Mouse (Mus musculus) bone marrow, adult 2 months (tissue): ENCODE data around the gene Cfap77. TPM values are rescaled to one million over a fixed set of nuclear protein-coding genes. Genes with fewer than 3 reads are reported as not detected.

Experiments used
- H3K27ac ChIP-seq: fragments of 200-500 bp; 2 replicates; pipeline ENCODE4 v1.5.1; 2012; ENCODE audit warnings: low read depth, mild to moderate bottlenecking, control low read depth, inconsistent platforms, low read length; ENCODE audit not compliant: control insufficient read depth, poor library complexity, insufficient read depth
- H3K4me1 ChIP-seq: fragments of 200-500 bp; 2 replicates; pipeline ENCODE4 v1.6.1; 2011; ENCODE audit warnings: low read length; ENCODE audit not compliant: control insufficient read depth, insufficient read depth
- H3K4me3 ChIP-seq: fragments of 200-500 bp; replicated peaks from 2 replicates; pipeline ENCODE3; 2011; ENCODE audit warnings: mild to moderate bottlenecking, low read depth, low read length, control low read depth; ENCODE audit not compliant: control insufficient read depth
- CTCF ChIP-seq: fragments of 200-500 bp; IDR thresholded peaks from 2 replicates; pipeline ENCODE4 v1.5.1; 2011; ENCODE audit warnings: low read length, control low read depth; ENCODE audit not compliant: control insufficient read depth, insufficient read depth
- POLR2A ChIP-seq: fragments of 200-500 bp; IDR thresholded peaks from 2 replicates; pipeline ENCODE4 v1.6.1; 2011; ENCODE audit warnings: low read depth, mild to moderate bottlenecking, control low read depth, low read length, borderline replicate concordance; ENCODE audit not compliant: control insufficient read depth
- WGBS: fragments of 180-500 bp; shearing (Covaris S2); methylation state at CpG from one replicate; pipeline ENCODE4 v1.1.7; 2018; 5-methylcytosine and 5-hydroxymethylcytosine counted together
- polyA plus RNA-seq: library from polyadenylated mRNA; stranded (reverse); fragments of >200 nt; gene quantifications from 2 replicates; pipeline ENCODE4 v1.2.4, GENCODE M21; 2011; ENCODE audit warnings: low replicate concordance; ENCODE audit not compliant: missing spikeins, insufficient read depth, insufficient read length

Gene Cfap77
- polyA plus RNA-seq, 1 experiment = not detected

DNA sequence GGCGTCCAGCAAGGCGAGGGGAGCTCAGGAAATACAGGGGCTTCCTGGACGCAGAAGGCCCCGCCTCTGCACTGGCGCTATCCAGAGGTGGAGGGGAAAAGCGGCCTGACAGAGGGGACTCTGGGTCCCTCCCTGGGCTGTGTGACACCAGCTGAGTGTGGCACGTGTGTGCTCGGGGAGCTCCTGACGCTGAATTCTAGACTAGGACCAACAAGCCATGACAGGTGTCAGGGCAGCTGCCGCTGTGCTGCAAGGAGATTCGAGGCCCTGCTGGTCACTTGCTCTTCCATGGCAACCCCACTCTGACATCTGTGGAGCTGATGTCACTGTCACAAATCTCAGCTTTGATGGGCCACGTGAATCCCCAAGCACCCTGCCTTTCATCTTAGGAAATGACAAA lies 60.9 kb downstream of the Cfap77 start:
- no peak for TF ChIP-seq CTCF
- no peak for TF ChIP-seq POLR2A
- Histone ChIP-seq H3K4me1 (no peaks in the 10 kb centered on the region), H3K27ac (no peak overlapping the region), H3K4me3 (no peak overlapping the region)
- WGBS = 58% methylated on average over 12 of the region's 12 CpGs

DNA sequence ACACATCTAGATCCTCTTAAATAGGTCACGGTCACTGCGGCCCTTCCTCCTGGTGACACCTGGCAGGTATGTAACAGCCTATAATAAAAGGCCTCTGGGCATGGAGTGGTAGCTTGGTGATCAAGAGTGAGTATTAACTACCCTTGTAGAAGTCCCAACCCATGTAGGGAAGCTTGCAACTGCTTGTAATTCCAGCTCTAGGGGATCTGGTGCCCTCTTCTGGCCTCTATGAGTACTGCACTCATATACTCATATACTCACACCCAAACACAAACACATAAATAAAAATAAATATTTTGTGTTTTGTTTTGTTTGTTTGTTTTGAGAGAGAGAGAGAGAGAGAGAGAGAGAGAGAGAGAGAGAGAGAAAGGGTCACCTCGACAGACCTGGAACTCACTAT lies 66.1 kb downstream of the Cfap77 start:
- TF ChIP-seq POLR2A (no peak), CTCF (no peak)
- no peaks in the 10 kb centered on the region for H3K4me1 ChIP-seq
- 91% methylated on average over 3 of the region's 3 CpGs for WGBS
- H3K27ac ChIP-seq = no peak overlapping the region
- no peak overlapping the region for H3K4me3 ChIP-seq

- 78% methylated on average over 20 of the region's 20 CpGs for WGBS
- TF ChIP-seq POLR2A (no peak), CTCF (no peak)
- no peaks in the 10 kb centered on the region for H3K4me1 ChIP-seq
These were observed 74.6 kb downstream of the Cfap77 start for GRCm38 (mm10) chr2:28980080-28980910.

DNA sequence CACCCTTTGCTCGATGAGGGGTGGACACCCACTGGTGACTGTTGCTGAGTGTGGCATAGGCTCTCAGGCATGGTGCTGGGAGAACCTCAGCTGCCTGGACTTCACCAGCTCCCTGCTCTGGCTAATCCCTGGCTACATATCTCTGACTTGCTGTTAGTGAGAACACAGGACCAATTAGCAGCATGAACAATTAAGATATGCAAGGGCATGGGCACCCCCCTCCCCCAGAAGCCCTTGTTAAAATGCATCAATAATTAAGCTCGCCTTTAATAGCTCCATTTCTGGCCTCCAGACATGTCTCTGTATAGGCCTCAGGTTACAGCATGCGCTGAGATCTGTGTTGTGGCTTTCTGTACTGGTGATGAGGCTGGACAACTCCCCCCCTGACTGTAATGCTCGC lies 76.4 kb downstream of the Cfap77 start:
- TF ChIP-seq POLR2A = no peak
- no peak for TF ChIP-seq CTCF
- Histone ChIP-seq H3K27ac (no peak overlapping the region), H3K4me1 (no peaks in the 10 kb centered on the region), H3K4me3 (no peak overlapping the region)
- 84% methylated on average over 4 of the region's 4 CpGs for WGBS

More at GRCm38 (mm10) chr2:28980080-28980910, 74.6 kb downstream of the Cfap77 start:
- no peak overlapping the region for H3K4me3 ChIP-seq
- no peak overlapping the region for H3K27ac ChIP-seq

GRCm38 (mm10) chr2:28976635-28977034 lies 78.2 kb downstream of the Cfap77 start:
- Histone ChIP-seq H3K4me1 (no peaks in the 10 kb centered on the region), H3K27ac (no peak overlapping the region), H3K4me3 (no peak overlapping the region)
- 14% methylated on average over 7 of the region's 7 CpGs for WGBS
- TF ChIP-seq POLR2A = no peak
- TF ChIP-seq CTCF = peak; percentile 87

- Histone ChIP-seq H3K4me1 (no peaks in the 10 kb centered on the region), H3K4me3 (no peak overlapping the region), H3K27ac (no peak overlapping the region)
- 71% methylated on average over 5 of the region's 5 CpGs for WGBS
- no peak for TF ChIP-seq POLR2A
- no peak for TF ChIP-seq CTCF
These were observed 79.3 kb downstream of the Cfap77 start for GRCm38 (mm10) chr2:28975604-28976003.

DNA sequence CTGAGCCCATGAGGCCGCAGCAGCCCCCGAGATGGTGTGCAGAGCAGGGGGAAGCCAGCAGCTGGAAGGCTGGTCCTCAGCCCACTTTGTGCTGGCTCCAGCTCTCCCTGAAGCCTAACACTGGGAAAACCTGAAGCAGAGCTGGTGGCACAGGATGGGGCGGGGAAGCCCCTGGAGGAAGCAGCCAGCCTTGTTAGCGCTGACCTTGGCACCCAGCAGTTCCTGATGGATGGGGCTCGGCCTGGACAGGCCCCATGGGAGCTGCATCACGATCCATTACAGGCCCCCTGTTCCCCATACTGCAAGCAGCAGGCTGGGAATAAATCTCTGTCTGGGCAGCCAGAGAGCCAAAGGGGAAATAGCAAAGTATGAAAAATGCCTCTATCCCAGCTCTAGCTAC lies 80.3 kb downstream of the Cfap77 start:
- WGBS = 47% methylated on average over 6 of the region's 6 CpGs
- no peak overlapping the region for H3K4me3 ChIP-seq
- no peaks in the 10 kb centered on the region for H3K4me1 ChIP-seq
- H3K27ac ChIP-seq = no peak overlapping the region
- no peak for TF ChIP-seq POLR2A
- TF ChIP-seq CTCF = no peak

- 65% methylated on average over 15 of the region's 15 CpGs for WGBS
These were observed 80.9 kb downstream of the Cfap77 start for GRCm38 (mm10) chr2:28973832-28974450.

DNA sequence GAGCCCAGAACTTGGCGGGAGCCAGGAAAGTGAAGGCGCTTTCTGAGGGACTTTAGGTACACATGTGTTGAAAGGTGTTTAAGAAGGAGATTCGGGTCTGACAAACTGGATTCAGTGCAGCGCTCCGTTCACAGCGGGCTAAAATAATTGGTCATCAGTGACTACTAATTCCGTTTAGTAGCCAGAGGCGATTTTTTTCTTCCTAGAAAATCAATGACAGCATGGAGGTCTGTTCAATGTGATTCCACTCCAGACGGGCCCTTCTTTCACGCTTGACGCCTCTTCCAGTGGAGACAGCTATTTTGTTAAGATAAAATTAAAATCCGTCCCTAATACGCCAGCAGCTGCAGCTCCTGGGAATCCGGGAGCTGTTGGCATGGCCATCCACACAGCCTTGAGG lies 84.4 kb downstream of the Cfap77 start:
- WGBS = 84% methylated on average over 14 of the region's 14 CpGs
- H3K4me3 ChIP-seq = no peak overlapping the region
- H3K27ac ChIP-seq = no peak overlapping the region
- no peaks in the 10 kb centered on the region for H3K4me1 ChIP-seq
- TF ChIP-seq CTCF (no peak), POLR2A (no peak)

More at GRCm38 (mm10) chr2:28973832-28974450, 80.9 kb downstream of the Cfap77 start:
- Histone ChIP-seq H3K27ac (no peak overlapping the region), H3K4me1 (no peaks in the 10 kb centered on the region), H3K4me3 (no peak overlapping the region)
- no peak for TF ChIP-seq CTCF
- no peak for TF ChIP-seq POLR2A

DNA sequence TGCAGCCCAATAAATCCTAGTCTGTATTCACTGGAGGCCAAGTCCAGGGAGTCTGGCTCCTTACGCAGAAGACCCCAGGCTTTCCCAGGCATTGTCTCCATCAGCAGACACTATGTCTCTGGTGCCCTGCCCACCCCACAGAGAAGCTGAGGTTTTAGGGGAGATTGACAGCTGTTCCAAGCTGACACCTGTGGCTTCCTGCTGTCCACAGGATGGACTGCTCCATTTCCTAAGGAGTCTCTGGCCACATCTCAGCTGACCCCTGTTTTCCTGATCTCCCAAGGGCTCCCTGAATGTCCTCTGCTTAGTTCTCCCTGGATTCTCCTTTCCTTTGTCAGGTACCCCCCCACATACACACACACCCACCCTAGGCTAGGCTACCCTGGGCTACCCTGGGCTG lies 86.6 kb downstream of the Cfap77 start:
- 89% methylated on average over 1 of the region's 1 CpGs for WGBS
- no peak overlapping the region for H3K4me3 ChIP-seq
- H3K4me1 ChIP-seq = no peaks in the 10 kb centered on the region
- H3K27ac ChIP-seq = no peak overlapping the region
- TF ChIP-seq CTCF (no peak), POLR2A (no peak)
